In the genomic region with DNA sequence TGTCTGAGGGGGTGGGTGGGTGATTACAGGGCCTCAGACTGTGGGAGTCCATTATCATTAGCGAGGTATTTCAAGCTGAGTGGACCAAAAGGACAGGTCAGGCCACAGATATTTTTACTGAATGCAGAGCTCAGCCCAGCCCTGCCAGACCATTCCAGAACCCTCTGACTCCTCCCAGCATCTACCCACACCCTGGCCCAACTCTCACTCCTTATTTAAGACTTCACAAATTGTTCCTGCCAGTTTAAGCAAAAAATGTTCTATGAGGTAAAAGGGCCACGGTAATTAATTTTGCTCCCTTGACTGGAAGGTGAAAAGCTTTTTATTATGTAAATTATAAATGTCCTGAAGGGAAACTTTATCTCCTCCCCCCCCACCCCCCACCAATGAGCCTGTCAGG, we compare ENCODE assay signal across 18 mouse cellular contexts.
A peak's percentile ranks its signal among the peaks of the same experiment; 100 is the strongest.
DNase-seq lines count a peak whose midpoint lies in the region; ATAC-seq and TF ChIP-seq lines count a peak whose summit lies in the region.
"Had no signal": no experiment of that assay in that cellular context is flagged by ENCODE, and none has a peak within 500 bp of the region (broad histone marks: within the 10 kb centered on the region; RNA-seq: fewer than 3 reads in every experiment).

No protein-coding gene starts in this region.

- TF ChIP-seq POLR2A in brain, embryonic 14.5 days (IDR thresholded peaks at IDR 0.05; ENCODE audit: borderline replicate concordance, extremely low read depth, insufficient read depth, insufficient read length, poor library complexity, severe bottlenecking): no peak

- no peaks in the 10 kb centered on the region for H3K36me3 ChIP-seq in limb, embryonic 12.5 days
- no peaks in the 10 kb centered on the region for H3K36me3 ChIP-seq in limb, embryonic 10.5 days
- H3K36me3 ChIP-seq in forebrain, embryonic 13.5 days (ENCODE audit: poor library complexity, severe bottlenecking): no peaks in the 10 kb centered on the region
- no peaks in the 10 kb centered on the region for H3K36me3 ChIP-seq in hindbrain, embryonic 15.5 days
- H3K36me3 ChIP-seq: heart, embryonic 12.5 days; liver, embryonic 12.5 days had no signal

- ATAC-seq in limb, embryonic 12.5 days (ENCODE audit: insufficient number of reproducible peaks, insufficient read depth, low FRiP score, low TSS enrichment, low read depth): 0 out of 2 replicates have a peak, but pooled peaks have one; percentile 58
- ATAC-seq in forebrain, embryonic 13.5 days: peak; percentile 72
- peak; percentile 46; the same call in 1 of the 2 replicates for ATAC-seq in hindbrain, embryonic 15.5 days (ENCODE audit: low FRiP score, low read depth)
- ATAC-seq: liver, embryonic 12.5 days had no signal

- H3K4me1 ChIP-seq in limb, embryonic 12.5 days (replicated peaks): peaks cover 18% of the 10 kb centered on the region
- peaks cover 28% of the 10 kb centered on the region for H3K4me1 ChIP-seq in limb, embryonic 10.5 days
- peaks cover 42% of the 10 kb centered on the region for H3K4me1 ChIP-seq in forebrain, embryonic 13.5 days
- H3K4me1 ChIP-seq in hindbrain, embryonic 15.5 days (replicated peaks): peaks cover 25% of the 10 kb centered on the region
- H3K4me1 ChIP-seq: liver, embryonic 12.5 days had no signal

- H3K9me3 ChIP-seq in limb, embryonic 12.5 days: no peaks in the 10 kb centered on the region
- H3K9me3 ChIP-seq in limb, embryonic 10.5 days (replicated peaks): no peaks in the 10 kb centered on the region
- no peaks in the 10 kb centered on the region for H3K9me3 ChIP-seq in forebrain, embryonic 13.5 days (replicated peaks)
- H3K9me3 ChIP-seq in hindbrain, embryonic 15.5 days: no peaks in the 10 kb centered on the region
- H3K9me3 ChIP-seq: heart, embryonic 12.5 days; liver, embryonic 12.5 days had no signal

- H3K4me3 ChIP-seq in limb, embryonic 12.5 days (replicated peaks): no peak overlapping the region
- H3K4me3 ChIP-seq in limb, embryonic 10.5 days: no peak overlapping the region
- no peak overlapping the region for H3K4me3 ChIP-seq in forebrain, embryonic 13.5 days
- no peak overlapping the region for H3K4me3 ChIP-seq in hindbrain, embryonic 15.5 days
- H3K4me3 ChIP-seq: gastrocnemius, adult 2 months; heart, embryonic 12.5 days; liver, embryonic 12.5 days had no signal

- no peak for TF ChIP-seq CTCF in brain, embryonic 14.5 days (IDR thresholded peaks at IDR 0.05; ENCODE audit: borderline replicate concordance, extremely low read depth, insufficient read depth, insufficient read length)

- H3K4me2 ChIP-seq in limb, embryonic 12.5 days: no peak overlapping the region
- no peak overlapping the region for H3K4me2 ChIP-seq in forebrain, embryonic 13.5 days
- H3K4me2 ChIP-seq in hindbrain, embryonic 15.5 days: no peak overlapping the region
- H3K4me2 ChIP-seq: heart, embryonic 12.5 days; liver, embryonic 12.5 days had no signal

- peaks cover 8% of the 10 kb centered on the region for H3K27me3 ChIP-seq in limb, embryonic 12.5 days
- H3K27me3 ChIP-seq in limb, embryonic 10.5 days (ENCODE audit: low read depth, poor library complexity, severe bottlenecking): 0 out of 2 replicates have a peak, but pooled peaks cover 4% of the 10 kb centered on the region
- H3K27me3 ChIP-seq in forebrain, embryonic 13.5 days: no peaks in the 10 kb centered on the region
- H3K27me3 ChIP-seq in hindbrain, embryonic 15.5 days: no peaks in the 10 kb centered on the region
- H3K27me3 ChIP-seq: liver, embryonic 12.5 days had no signal

- no peak for DNase-seq in limb, embryonic 10.5 days (ENCODE audit: low spot score)
- peak; percentile 87 for DNase-seq in brain, embryonic 14.5 days (ENCODE audit: low read depth)
- no peak for DNase-seq in cerebellum, adult 11-12 months
- DNase-seq in ovary, postnatal 10 days (ENCODE audit: low spot score): no peak
- DNase-seq: adrenal gland, adult 2 months; cerebellum, postnatal 10 days; gastrocnemius, adult 2 months; kidney, adult 8-10 months; kidney, postnatal 25 days; lung, adult 2 months; lung, postnatal 36 days; right cerebral cortex, postnatal 25 days; thymus, postnatal 36 days had no signal

- WGBS in limb, embryonic 12.5 days: 43% methylated on average over 2 of the region's 2 CpGs
- WGBS in limb, embryonic 10.5 days: 55% methylated on average over 2 of the region's 2 CpGs
- 18% methylated on average over 2 of the region's 2 CpGs for WGBS in forebrain, embryonic 13.5 days
- WGBS in hindbrain, embryonic 15.5 days: 31% methylated on average over 2 of the region's 2 CpGs

- no peak overlapping the region for H3K9ac ChIP-seq in limb, embryonic 12.5 days (replicated peaks)
- H3K9ac ChIP-seq in forebrain, embryonic 13.5 days: no peak overlapping the region
- H3K9ac ChIP-seq in hindbrain, embryonic 15.5 days: no peak overlapping the region
- H3K9ac ChIP-seq: heart, embryonic 12.5 days; liver, embryonic 12.5 days had no signal

- H3K27ac ChIP-seq in limb, embryonic 12.5 days: no peak overlapping the region
- no peak overlapping the region for H3K27ac ChIP-seq in limb, embryonic 10.5 days
- H3K27ac ChIP-seq in forebrain, embryonic 13.5 days: peak overlapping the region; percentile 85
- no peak overlapping the region for H3K27ac ChIP-seq in hindbrain, embryonic 15.5 days (replicated peaks)
- H3K27ac ChIP-seq: gastrocnemius, adult 2 months; liver, embryonic 12.5 days had no signal
